Mouse (Mus musculus): Measurements from ENCODE around the gene Grpel1. TPM values are rescaled to one million over a fixed set of nuclear protein-coding genes. Genes with fewer than 3 reads are reported as not detected.
A peak's percentile ranks its signal among the peaks of the same experiment; 100 is the strongest.

Gene Grpel1
- polyA plus RNA-seq, 1 experiment from 2014 or later = 58.3 TPM

GRCm38 (mm10) chr5:36484171-36484990 lies 19.6 kb downstream of the Grpel1 start, which contains the start of the genes Tada2b and Ccdc96:
TSS of gene Tada2b (minus strand) at chr5:36484285.
TSS of gene Ccdc96 (plus strand) at chr5:36484588.
- Histone ChIP-seq H3K9me3 (replicated peaks; ENCODE audit: control insufficient read depth, low read length) (no peaks in the 10 kb centered on the region), H3K36me3 (ENCODE audit: control insufficient read depth, insufficient read depth, low read length) (no peaks in the 10 kb centered on the region), H3K9ac (ENCODE audit: low read length) (peak within 1 kb of the TSS; percentile 90), H3K27ac (ENCODE audit: low read length) (peak within 1 kb of the TSS; percentile 52), H3K4me1 (ENCODE audit: control insufficient read depth, insufficient read depth, low read length) (peaks cover 28% of the 10 kb centered on the region), H3K4me2 (ENCODE audit: low read depth, low read length) (peak within 1 kb of the TSS; percentile 75), H3K27me3 (ENCODE audit: control insufficient read depth, insufficient read depth, low read length) (peaks cover 15% of the 10 kb centered on the region), H3K4me3 (replicated peaks; ENCODE audit: low read length) (peak within 1 kb of the TSS; percentile 85)
- ATAC-seq (ENCODE audit: insufficient read depth, low FRiP score) = peak; percentile 99
- WGBS = under 1% methylated on average over 84 of the region's 97 CpGs

GRCm38 (mm10) chr5:36485306-36485705 lies 20.5 kb downstream of the Grpel1 start:
- ATAC-seq (ENCODE audit: insufficient read depth, low FRiP score) = no peak
- H3K4me1 ChIP-seq (ENCODE audit: control insufficient read depth, insufficient read depth, low read length) = peaks cover 23% of the 10 kb centered on the region
- 0 out of 2 replicates have a peak overlapping the region, but pooled peaks have one; percentile 55 for H3K9ac ChIP-seq (ENCODE audit: low read length)
- WGBS = 29% methylated on average over 19 of the region's 19 CpGs
- H3K4me3 ChIP-seq (replicated peaks; ENCODE audit: low read length) = peak overlapping the region; percentile 49
- H3K36me3 ChIP-seq (ENCODE audit: control insufficient read depth, insufficient read depth, low read length) = peaks cover 2% of the 10 kb centered on the region; the same call in 1 of the 2 replicates
- peaks cover 15% of the 10 kb centered on the region for H3K27me3 ChIP-seq (ENCODE audit: control insufficient read depth, insufficient read depth, low read length)
- H3K4me2 ChIP-seq (ENCODE audit: low read depth, low read length) = peak overlapping the region; percentile 75
- H3K27ac ChIP-seq (ENCODE audit: low read length) = no peak overlapping the region
- no peaks in the 10 kb centered on the region for H3K9me3 ChIP-seq (replicated peaks; ENCODE audit: control insufficient read depth, low read length)

- Histone ChIP-seq H3K27me3 (ENCODE audit: control insufficient read depth, insufficient read depth, low read length) (peaks cover 15% of the 10 kb centered on the region), H3K9ac (ENCODE audit: low read length) (no peak overlapping the region), H3K4me1 (ENCODE audit: control insufficient read depth, insufficient read depth, low read length) (peaks cover 5% of the 10 kb centered on the region; the same call in 1 of the 2 replicates), H3K27ac (ENCODE audit: low read length) (no peak overlapping the region), H3K9me3 (replicated peaks; ENCODE audit: control insufficient read depth, low read length) (no peaks in the 10 kb centered on the region), H3K4me3 (replicated peaks; ENCODE audit: low read length) (no peak overlapping the region), H3K4me2 (ENCODE audit: low read depth, low read length) (no peak overlapping the region), H3K36me3 (ENCODE audit: control insufficient read depth, insufficient read depth, low read length) (peaks cover 3% of the 10 kb centered on the region)
- WGBS = 54% methylated on average over 2 of the region's 2 CpGs
- ATAC-seq (ENCODE audit: insufficient read depth, low FRiP score) = no peak
Observed at GRCm38 (mm10) chr5:36489225-36489624, 24.4 kb downstream of the Grpel1 start.

- Histone ChIP-seq H3K27me3 (ENCODE audit: control insufficient read depth, insufficient read depth, low read length) (no peaks in the 10 kb centered on the region), H3K4me2 (ENCODE audit: low read depth, low read length) (no peak overlapping the region), H3K9ac (ENCODE audit: low read length) (no peak overlapping the region), H3K27ac (ENCODE audit: low read length) (no peak overlapping the region), H3K4me1 (ENCODE audit: control insufficient read depth, insufficient read depth, low read length) (no peaks in the 10 kb centered on the region), H3K4me3 (replicated peaks; ENCODE audit: low read length) (no peak overlapping the region), H3K9me3 (replicated peaks; ENCODE audit: control insufficient read depth, low read length) (no peaks in the 10 kb centered on the region), H3K36me3 (ENCODE audit: control insufficient read depth, insufficient read depth, low read length) (peaks cover 8% of the 10 kb centered on the region)
- ATAC-seq (ENCODE audit: insufficient read depth, low FRiP score) = no peak
- 90% methylated on average over 6 of the region's 6 CpGs for WGBS
Observed at GRCm38 (mm10) chr5:36493919-36494318, 29.1 kb downstream of the Grpel1 start.

GRCm38 (mm10) chr5:36494709-36495108 lies 29.9 kb downstream of the Grpel1 start:
- ATAC-seq (ENCODE audit: insufficient read depth, low FRiP score) = no peak
- Histone ChIP-seq H3K27me3 (ENCODE audit: control insufficient read depth, insufficient read depth, low read length) (no peaks in the 10 kb centered on the region), H3K4me2 (ENCODE audit: low read depth, low read length) (no peak overlapping the region), H3K4me3 (replicated peaks; ENCODE audit: low read length) (no peak overlapping the region), H3K36me3 (ENCODE audit: control insufficient read depth, insufficient read depth, low read length) (peaks cover 8% of the 10 kb centered on the region), H3K9ac (ENCODE audit: low read length) (no peak overlapping the region), H3K4me1 (ENCODE audit: control insufficient read depth, insufficient read depth, low read length) (no peaks in the 10 kb centered on the region), H3K27ac (ENCODE audit: low read length) (no peak overlapping the region), H3K9me3 (replicated peaks; ENCODE audit: control insufficient read depth, low read length) (no peaks in the 10 kb centered on the region)
- WGBS = 95% methylated on average over 9 of the region's 9 CpGs

- Histone ChIP-seq H3K27ac (ENCODE audit: low read length) (no peak overlapping the region), H3K4me3 (replicated peaks; ENCODE audit: low read length) (no peak overlapping the region), H3K36me3 (ENCODE audit: control insufficient read depth, insufficient read depth, low read length) (peaks cover 9% of the 10 kb centered on the region), H3K27me3 (ENCODE audit: control insufficient read depth, insufficient read depth, low read length) (no peaks in the 10 kb centered on the region), H3K4me1 (ENCODE audit: control insufficient read depth, insufficient read depth, low read length) (no peaks in the 10 kb centered on the region), H3K4me2 (ENCODE audit: low read depth, low read length) (no peak overlapping the region), H3K9ac (ENCODE audit: low read length) (no peak overlapping the region), H3K9me3 (replicated peaks; ENCODE audit: control insufficient read depth, low read length) (no peaks in the 10 kb centered on the region)
- 85% methylated on average over 7 of the region's 7 CpGs for WGBS
- ATAC-seq (ENCODE audit: insufficient read depth, low FRiP score) = no peak
Observed at GRCm38 (mm10) chr5:36505235-36505634, 40.4 kb downstream of the Grpel1 start.

- 74% methylated on average over 5 of the region's 5 CpGs for WGBS
- H3K4me3 ChIP-seq (replicated peaks; ENCODE audit: low read length) = no peak overlapping the region
- ATAC-seq (ENCODE audit: insufficient read depth, low FRiP score) = no peak
- H3K4me2 ChIP-seq (ENCODE audit: low read depth, low read length) = no peak overlapping the region
- no peaks in the 10 kb centered on the region for H3K9me3 ChIP-seq (replicated peaks; ENCODE audit: control insufficient read depth, low read length)
- H3K36me3 ChIP-seq (ENCODE audit: control insufficient read depth, insufficient read depth, low read length) = peaks cover 9% of the 10 kb centered on the region
- H3K9ac ChIP-seq (ENCODE audit: low read length) = no peak overlapping the region
- H3K27ac ChIP-seq (ENCODE audit: low read length) = no peak overlapping the region
- H3K27me3 ChIP-seq (ENCODE audit: control insufficient read depth, insufficient read depth, low read length) = no peaks in the 10 kb centered on the region
- H3K4me1 ChIP-seq (ENCODE audit: control insufficient read depth, insufficient read depth, low read length) = no peaks in the 10 kb centered on the region
Observed at GRCm38 (mm10) chr5:36505643-36506042, 40.8 kb downstream of the Grpel1 start.

- WGBS = 91% methylated on average over 10 of the region's 10 CpGs
Observed at GRCm38 (mm10) chr5:36508351-36508750, 43.6 kb downstream of the Grpel1 start.

GRCm38 (mm10) chr5:36510956-36511355 lies 46.2 kb downstream of the Grpel1 start:
- H3K4me2 ChIP-seq (ENCODE audit: low read depth, low read length) = no peak overlapping the region
- no peak overlapping the region for H3K9ac ChIP-seq (ENCODE audit: low read length)
- 94% methylated on average over 2 of the region's 2 CpGs for WGBS
- no peak for ATAC-seq (ENCODE audit: insufficient read depth, low FRiP score)
- H3K27me3 ChIP-seq (ENCODE audit: control insufficient read depth, insufficient read depth, low read length) = no peaks in the 10 kb centered on the region
- no peaks in the 10 kb centered on the region for H3K9me3 ChIP-seq (replicated peaks; ENCODE audit: control insufficient read depth, low read length)
- peaks cover 17% of the 10 kb centered on the region for H3K36me3 ChIP-seq (ENCODE audit: control insufficient read depth, insufficient read depth, low read length)
- no peaks in the 10 kb centered on the region for H3K4me1 ChIP-seq (ENCODE audit: control insufficient read depth, insufficient read depth, low read length)
- no peak overlapping the region for H3K4me3 ChIP-seq (replicated peaks; ENCODE audit: low read length)
- H3K27ac ChIP-seq (ENCODE audit: low read length) = no peak overlapping the region

More at GRCm38 (mm10) chr5:36508351-36508750, 43.6 kb downstream of the Grpel1 start:
- Histone ChIP-seq H3K4me1 (ENCODE audit: control insufficient read depth, insufficient read depth, low read length) (no peaks in the 10 kb centered on the region), H3K36me3 (ENCODE audit: control insufficient read depth, insufficient read depth, low read length) (peaks cover 17% of the 10 kb centered on the region), H3K4me3 (replicated peaks; ENCODE audit: low read length) (no peak overlapping the region), H3K27me3 (ENCODE audit: control insufficient read depth, insufficient read depth, low read length) (no peaks in the 10 kb centered on the region), H3K27ac (ENCODE audit: low read length) (no peak overlapping the region), H3K4me2 (ENCODE audit: low read depth, low read length) (no peak overlapping the region), H3K9me3 (replicated peaks; ENCODE audit: control insufficient read depth, low read length) (no peaks in the 10 kb centered on the region), H3K9ac (ENCODE audit: low read length) (no peak overlapping the region)
- ATAC-seq (ENCODE audit: insufficient read depth, low FRiP score) = no peak
